Mouse (Mus musculus) cerebellum, postnatal 25 days (tissue): ENCODE measurements around the gene Hyal1.

Experiments used
- DNase-seq, 2 experiments: peaks; one replicate each; pipeline ENCODE4 v3.0.0; 2021; ENCODE audit warnings: mixed read lengths in 2 of 2

The Hyal1 gene

GRCm38 (mm10) chr9:107576357-107577107 is at the start of gene Hyal1:
Hyal1 (plus strand) TSS chr9:107576927.
- DNase-seq = peak; percentile 44 to 75

DNA sequence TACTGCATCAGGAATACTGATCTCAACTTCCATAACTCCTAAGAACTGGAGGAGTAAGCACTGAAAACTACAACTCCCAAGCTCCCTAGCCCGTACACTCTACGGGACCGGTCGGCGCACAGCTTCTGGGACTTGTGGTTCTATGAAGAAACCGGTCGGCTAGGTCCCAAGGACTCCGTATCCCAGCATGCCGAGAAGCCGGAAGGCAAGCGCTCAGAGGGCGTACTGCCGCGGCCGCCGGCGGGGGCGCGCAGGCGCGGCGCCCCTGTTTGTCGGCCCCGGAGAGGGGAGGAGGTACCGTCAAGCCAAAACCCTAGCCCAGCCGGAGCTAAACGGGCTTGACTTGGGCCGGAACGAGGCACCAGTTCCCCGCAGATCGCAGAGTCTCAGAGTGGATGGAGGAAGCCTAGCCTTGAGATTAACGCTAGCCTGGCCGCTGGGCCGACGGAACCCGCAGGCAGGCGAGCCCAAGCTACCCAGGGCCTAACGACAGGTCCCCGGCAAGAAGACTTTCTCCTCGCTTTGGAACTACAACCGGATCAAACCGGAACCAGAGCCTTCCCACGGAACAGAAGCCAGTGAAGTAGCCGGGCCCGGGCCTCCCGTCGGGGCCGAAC is 42.8 kb upstream of the Hyal1 start, which contains the start of gene Tmem115:
TSS of gene Tmem115 (plus strand) at position 155 of the 617 bp plus-strand sequence.
- peak; percentile 90 to 93 for DNase-seq

- peak; percentile 55 to 62 for DNase-seq
Observed at GRCm38 (mm10) chr9:107534408-107535202, 42.1 kb upstream of the Hyal1 start.

DNA sequence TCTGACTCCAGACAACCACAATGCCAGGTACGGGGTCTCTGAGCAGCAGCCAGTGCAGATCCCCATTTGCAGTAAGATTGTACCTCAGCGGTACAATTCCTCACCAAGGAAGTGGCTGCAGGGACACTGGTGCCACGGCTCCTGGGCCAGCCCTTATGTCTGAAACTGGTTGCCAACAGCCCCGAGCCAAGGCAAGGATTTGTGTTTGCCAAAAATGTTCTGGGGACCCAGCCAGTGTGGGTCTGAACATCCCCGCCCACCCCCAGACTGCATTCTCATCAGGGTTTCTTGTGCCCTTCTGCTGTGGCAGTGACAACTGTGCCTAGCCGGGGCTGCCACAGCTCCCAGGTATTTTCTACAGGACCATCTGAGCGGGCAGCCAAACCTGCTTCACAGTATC is 38.5 kb upstream of the Hyal1 start:
- peak; percentile 38 to 52 for DNase-seq

DNA sequence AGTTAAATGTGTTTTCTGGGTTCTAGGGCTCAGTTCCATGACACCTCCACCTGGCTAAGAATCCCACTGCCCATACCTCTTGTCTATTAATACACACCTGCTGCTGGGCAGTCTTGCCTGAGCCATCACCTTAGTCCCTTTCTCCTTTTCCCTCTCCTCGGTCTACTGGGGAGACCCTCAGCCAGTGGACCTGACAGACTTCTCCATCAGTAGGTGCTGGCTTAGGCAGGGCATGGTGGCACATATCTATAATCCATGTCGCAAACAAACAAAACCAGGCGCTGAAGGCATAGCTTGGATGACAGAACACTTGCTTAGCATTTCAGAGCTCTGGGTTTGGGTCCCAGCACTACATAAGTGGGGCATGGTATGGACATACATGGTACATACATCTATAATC is 38.0 kb upstream of the Hyal1 start:
- no peak for DNase-seq

DNA sequence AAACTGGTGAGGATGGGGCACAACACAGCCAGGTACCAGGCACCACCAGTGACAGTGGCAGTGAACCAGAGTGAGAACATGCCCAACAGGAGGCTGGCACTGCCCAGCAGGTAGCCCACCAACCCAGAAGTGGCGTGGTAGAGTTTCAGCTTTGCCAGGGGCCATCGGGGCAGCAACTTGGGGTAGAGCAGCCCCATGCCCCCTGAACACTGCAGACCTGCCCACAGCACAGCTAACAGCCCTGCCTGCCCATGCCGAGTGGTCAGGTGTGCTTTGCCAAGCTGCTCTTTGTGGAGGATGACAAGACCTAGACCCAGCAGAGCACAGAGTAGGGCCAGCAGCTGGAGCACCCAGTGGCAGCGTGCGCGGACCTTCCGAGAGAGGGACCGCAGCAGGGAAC is 36.8 kb upstream of the Hyal1 start:
- DNase-seq = no peak

GRCm38 (mm10) chr9:107540420-107540819 is 36.3 kb upstream of the Hyal1 start:
- DNase-seq = no peak

DNA sequence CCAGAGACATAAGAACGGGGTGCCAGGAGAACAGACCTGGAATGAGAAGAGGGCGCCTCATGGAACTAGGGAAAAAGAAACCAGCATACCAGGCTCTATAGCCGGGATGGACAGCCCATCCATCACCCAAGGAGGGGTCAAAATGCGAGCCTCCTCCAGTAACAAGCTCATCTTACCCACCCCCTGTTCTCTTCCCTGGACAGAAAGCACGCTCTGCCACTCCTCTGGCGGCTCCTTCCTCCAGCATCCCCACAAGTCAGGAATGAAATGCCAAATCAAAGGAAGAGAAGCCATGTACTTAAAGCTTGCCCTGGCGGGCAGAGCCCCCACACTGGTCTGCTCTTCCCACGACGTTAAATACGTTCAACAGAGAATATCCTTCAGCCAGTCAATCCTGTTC is 35.7 kb upstream of the Hyal1 start:
- no peak for DNase-seq

DNA sequence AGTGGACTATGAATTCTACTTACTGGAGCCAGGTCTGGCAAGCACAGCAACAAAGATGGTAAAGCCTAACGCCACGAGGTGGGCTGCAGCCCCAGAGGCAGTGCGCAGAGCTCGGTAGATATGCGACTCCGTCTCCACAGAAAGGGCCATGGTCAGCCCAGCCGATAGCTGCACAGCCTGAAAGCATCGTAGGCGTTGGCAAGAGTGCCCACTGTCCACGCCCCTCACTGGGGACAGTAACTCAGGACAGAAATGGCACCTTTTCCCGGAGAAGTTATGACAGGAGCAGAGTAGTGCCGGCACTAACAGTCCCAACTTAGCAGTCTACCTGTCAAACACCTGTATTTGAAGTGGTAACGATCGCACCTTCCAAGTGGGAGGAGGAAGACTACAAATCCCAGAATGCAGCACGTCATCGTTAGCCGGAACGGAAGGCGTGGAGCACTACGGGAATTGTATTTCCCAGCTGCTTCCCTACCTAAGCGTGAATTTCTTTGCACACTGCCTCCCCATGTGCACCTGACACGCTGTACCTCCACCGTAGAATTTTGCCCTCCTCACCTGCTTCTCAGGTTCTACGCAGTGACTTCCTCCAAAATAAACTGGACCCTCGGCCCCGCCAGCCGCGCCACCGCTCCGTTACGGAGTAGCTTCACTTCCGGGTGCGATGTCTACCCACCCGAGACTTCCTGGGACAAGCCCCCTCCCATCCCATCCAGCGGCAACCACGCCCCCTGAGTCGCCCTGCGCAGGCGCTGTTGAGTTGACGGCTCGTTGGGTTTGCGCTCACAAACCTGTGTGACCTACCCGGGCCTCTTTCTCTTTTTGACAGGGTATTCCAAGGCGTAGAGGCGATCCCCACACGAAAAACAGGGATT is 35.0 kb upstream of the Hyal1 start, which contains the start of the genes Cyb561d2 and Nprl2:
TSS of gene Cyb561d2 (minus strand) at position 720 of the 878 bp plus-strand sequence.
TSS of gene Nprl2 (plus strand) at position 753 of the 878 bp plus-strand sequence.
- DNase-seq = peak; percentile 94 to 95

- DNase-seq = no peak
Observed at GRCm38 (mm10) chr9:107542352-107542686, 34.4 kb upstream of the Hyal1 start.

DNA sequence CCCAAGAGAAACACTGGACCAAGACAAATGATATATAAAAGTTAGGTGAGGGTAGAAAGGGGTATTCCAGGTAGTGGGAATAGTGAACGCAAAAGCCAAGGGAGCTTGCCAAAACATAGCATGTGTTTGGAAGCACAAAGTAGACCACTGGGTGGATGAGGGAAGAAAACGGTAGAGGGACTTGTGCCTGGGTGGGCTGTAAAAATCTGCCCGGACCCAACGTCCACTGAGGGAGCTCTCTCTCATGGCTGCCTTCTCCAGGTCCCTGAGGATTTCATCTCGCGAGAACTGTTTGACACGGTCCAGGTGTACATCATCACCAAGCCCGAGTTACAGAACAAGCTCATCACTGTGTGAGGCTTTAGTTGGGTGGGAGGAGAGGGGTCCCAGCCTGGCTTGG is 34.0 kb upstream of the Hyal1 start:
- DNase-seq = no peak

- no peak for DNase-seq
Observed at GRCm38 (mm10) chr9:107543299-107543698, 33.4 kb upstream of the Hyal1 start.

DNA sequence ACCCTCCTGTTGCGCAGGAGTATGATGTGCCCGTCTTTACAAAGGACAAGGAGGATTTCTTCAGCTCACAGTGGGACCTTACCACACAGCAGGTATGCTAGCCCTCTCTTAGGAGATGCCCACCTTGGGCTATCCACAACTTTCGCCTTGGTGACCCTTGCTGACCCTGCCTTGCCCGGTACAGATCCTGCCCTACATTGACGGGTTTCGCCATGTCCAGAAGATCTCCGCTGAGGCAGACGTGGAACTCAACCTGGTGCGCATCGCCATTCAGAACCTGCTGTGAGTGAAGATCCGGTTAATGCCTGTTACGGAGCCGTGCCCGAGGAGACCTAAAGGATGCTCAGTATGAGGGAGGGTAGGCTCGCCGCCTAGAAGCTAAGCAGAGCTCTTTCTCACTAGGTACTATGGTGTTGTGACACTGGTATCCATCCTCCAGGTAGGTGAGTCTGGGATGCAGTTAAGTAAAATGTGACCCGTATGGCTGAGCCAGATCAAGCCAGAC is 32.5 kb upstream of the Hyal1 start:
- no peak for DNase-seq

GRCm38 (mm10) chr9:107544729-107545128 is 32.0 kb upstream of the Hyal1 start:
- no peak for DNase-seq

DNA sequence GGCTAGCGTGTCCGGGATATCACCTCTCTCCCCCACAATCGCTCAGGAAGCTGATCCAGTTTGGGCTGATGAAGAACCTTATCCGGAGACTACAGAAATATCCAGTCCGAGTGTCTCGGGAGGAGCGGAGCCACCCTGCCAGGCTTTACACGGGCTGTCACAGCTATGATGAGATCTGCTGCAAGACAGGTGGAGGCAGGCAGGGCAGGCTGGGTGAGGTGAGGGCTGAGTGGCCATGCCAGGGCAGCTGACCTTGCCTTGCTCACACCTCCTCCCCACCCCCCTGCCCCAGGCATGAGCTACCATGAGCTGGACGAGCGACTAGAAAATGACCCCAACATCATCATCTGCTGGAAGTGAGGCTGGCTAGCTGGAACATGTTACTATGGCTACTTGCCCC is 31.5 kb upstream of the Hyal1 start:
- peak; percentile 18 to 44 for DNase-seq

DNA sequence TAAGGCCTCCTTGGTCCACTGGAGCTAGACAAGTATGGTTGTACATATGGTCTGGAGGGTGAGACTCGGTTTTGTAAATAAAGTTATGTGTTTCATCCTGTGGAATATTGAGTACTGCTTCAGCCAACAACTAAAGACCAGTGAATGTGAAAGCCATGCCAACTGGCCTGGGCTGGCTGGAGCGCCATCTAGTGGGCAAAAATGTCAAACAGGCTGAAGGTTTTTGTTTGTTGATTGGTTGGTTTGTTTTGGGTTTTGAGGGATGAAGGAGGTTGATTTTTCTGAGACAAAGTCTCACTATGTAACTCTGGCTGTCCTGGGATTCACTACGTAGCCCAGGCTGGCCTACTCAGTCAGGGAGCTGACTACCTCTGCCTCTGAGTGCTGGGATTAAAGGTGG is 31.1 kb upstream of the Hyal1 start:
- DNase-seq = peak; percentile 83 to 88

DNA sequence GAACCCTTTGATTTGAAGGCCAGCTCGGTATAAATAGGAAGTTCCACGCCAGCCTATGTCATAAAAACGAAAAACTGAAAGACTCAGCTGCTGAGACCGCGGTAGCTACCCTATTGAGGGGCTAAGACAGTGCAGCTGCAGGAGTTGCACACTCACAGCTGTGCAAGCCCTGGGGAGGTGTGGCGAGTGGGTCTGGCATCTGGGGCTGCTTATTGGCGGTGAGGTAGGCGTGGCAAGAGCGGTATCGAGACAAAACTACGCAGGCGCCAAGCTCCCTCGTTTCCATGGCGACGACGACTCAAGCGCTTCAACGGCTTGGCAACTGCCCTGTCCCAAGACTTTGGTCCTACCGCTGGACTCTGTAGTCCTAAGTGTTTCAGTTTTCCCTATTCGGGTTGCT is 29.7 kb upstream of the Hyal1 start, which contains the start of gene Zmynd10:
TSS of gene Zmynd10 (plus strand) at position 273 of the 400 bp plus-strand sequence.
- peak in 1 of 2 experiments; percentile 66 for DNase-seq

DNA sequence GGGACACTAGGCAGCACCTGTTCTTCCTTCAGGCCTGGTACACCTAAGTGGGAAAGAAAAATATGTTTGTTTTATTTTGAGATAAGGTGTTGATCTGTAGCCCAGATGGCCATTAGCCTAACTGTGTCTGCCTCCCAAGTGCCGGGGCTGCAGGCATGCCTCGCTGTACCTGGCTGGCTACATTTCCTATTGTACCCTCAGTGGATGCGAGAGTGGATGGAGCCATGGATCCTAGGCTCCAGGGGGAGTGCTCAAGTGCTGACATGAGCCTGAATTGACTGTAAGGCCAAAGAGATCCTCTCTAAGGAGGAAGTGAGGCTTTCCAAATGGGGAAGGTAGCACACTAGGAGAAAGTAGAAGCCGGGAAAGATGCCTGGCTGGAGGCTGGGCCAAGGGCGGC is 28.8 kb upstream of the Hyal1 start:
- no peak for DNase-seq

- DNase-seq = no peak
Observed at GRCm38 (mm10) chr9:107548820-107549219, 27.9 kb upstream of the Hyal1 start.

- no peak for DNase-seq
Observed at GRCm38 (mm10) chr9:107549297-107550074, 27.2 kb upstream of the Hyal1 start.

- no peak for DNase-seq
Observed at GRCm38 (mm10) chr9:107550491-107551116, 26.1 kb upstream of the Hyal1 start.
